In the genomic region with DNA sequence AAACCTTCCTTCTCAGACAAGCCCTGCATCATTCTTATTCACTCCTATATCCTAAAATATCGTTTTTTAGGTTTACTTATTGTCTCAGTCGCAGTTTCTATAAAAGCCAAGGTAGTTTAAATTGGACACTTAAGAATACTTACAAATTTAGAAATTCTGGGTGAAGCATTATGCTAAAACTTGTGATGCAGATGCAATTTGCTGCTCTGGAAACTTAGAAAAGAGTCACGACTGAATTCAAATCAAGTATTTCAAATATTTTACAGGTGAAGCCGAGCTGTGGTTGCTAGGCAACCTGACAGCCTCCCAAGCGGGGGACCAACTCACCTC, we compare ENCODE assay signal across 8 mouse cellular contexts. TPM values are rescaled to one million over a fixed set of nuclear protein-coding genes. Genes with fewer than 3 reads are reported as not detected.
A peak's percentile ranks its signal among the peaks of the same experiment; 100 is the strongest.
DNase-seq lines count a peak whose midpoint lies in the region; ATAC-seq and TF ChIP-seq lines count a peak whose summit lies in the region.

No protein-coding gene starts in this region.

- H3K9me3 ChIP-seq in heart, embryonic 16.5 days (replicated peaks; ENCODE audit: control insufficient read depth, low read length): no peaks in the 10 kb centered on the region
- no peaks in the 10 kb centered on the region for H3K9me3 ChIP-seq in hindbrain, embryonic 12.5 days (replicated peaks)
- H3K9me3 ChIP-seq in midbrain, embryonic 10.5 days (replicated peaks): no peaks in the 10 kb centered on the region

- peaks cover 12% of the 10 kb centered on the region for H3K4me1 ChIP-seq in heart, embryonic 16.5 days (ENCODE audit: control insufficient read depth, insufficient read depth, low read length)
- no peaks in the 10 kb centered on the region; the same call in 1 of the 2 replicates for H3K4me1 ChIP-seq in bone marrow, adult 2 months (ENCODE audit: control insufficient read depth, insufficient read depth, low read length)
- H3K4me1 ChIP-seq in hindbrain, embryonic 12.5 days: peaks cover 33% of the 10 kb centered on the region
- H3K4me1 ChIP-seq in midbrain, embryonic 10.5 days: peaks cover 40% of the 10 kb centered on the region

- H3K4me2 ChIP-seq in heart, embryonic 16.5 days (ENCODE audit: low read depth, low read length): peak overlapping the region; percentile 67
- H3K4me2 ChIP-seq in hindbrain, embryonic 12.5 days (replicated peaks): peak overlapping the region; percentile 43

- no peak for TF ChIP-seq POLR2A in bone marrow, adult 2 months (IDR thresholded peaks at IDR 0.05; ENCODE audit: borderline replicate concordance, control insufficient read depth, low read depth, low read length)

- DNase-seq in heart, adult 9 months (ENCODE audit: low spot score in 2 of 2): no peak
- DNase-seq in midbrain, embryonic 10.5 days (ENCODE audit: low spot score): no peak
- DNase-seq in urinary bladder, postnatal 10 days (ENCODE audit: low spot score): no peak
- no peak for DNase-seq in cerebellum, postnatal 36 days
- DNase-seq in urinary bladder, postnatal 25 days (ENCODE audit: low spot score): no peak

- no peaks in the 10 kb centered on the region for H3K27me3 ChIP-seq in heart, embryonic 16.5 days (ENCODE audit: control insufficient read depth, insufficient read depth, low read length)
- H3K27me3 ChIP-seq in hindbrain, embryonic 12.5 days: no peaks in the 10 kb centered on the region
- no peaks in the 10 kb centered on the region for H3K27me3 ChIP-seq in midbrain, embryonic 10.5 days (ENCODE audit: low read depth, poor library complexity, severe bottlenecking)

- H3K36me3 ChIP-seq in heart, embryonic 16.5 days (ENCODE audit: control insufficient read depth, insufficient read depth): peaks cover 2% of the 10 kb centered on the region; the same call in 1 of the 2 replicates
- H3K36me3 ChIP-seq in hindbrain, embryonic 12.5 days: no peaks in the 10 kb centered on the region
- H3K36me3 ChIP-seq in midbrain, embryonic 10.5 days: peaks cover 14% of the 10 kb centered on the region

- ATAC-seq in heart, embryonic 16.5 days (replicated peaks; ENCODE audit: extremely low read depth, insufficient read depth, low FRiP score): no peak
- no peak for ATAC-seq in hindbrain, embryonic 12.5 days (ENCODE audit: low FRiP score)

- peak overlapping the region; percentile 46; the same call in 1 of the 2 replicates for H3K27ac ChIP-seq in heart, embryonic 16.5 days (ENCODE audit: low read length)
- peak overlapping the region; percentile 7; the same call in 1 of the 2 replicates for H3K27ac ChIP-seq in bone marrow, adult 2 months (ENCODE audit: control insufficient read depth, insufficient read depth, low read depth, low read length, poor library complexity)
- H3K27ac ChIP-seq in hindbrain, embryonic 12.5 days: peak overlapping the region; percentile 82
- peak overlapping the region; percentile 88 for H3K27ac ChIP-seq in midbrain, embryonic 10.5 days (replicated peaks)

- H3K9ac ChIP-seq in heart, embryonic 16.5 days (ENCODE audit: low read length): 0 out of 2 replicates have a peak overlapping the region, but pooled peaks have one; percentile 43
- H3K9ac ChIP-seq in hindbrain, embryonic 12.5 days: no peak overlapping the region

- H3K4me3 ChIP-seq in heart, embryonic 16.5 days (ENCODE audit: low read length): peak overlapping the region; percentile 86
- H3K4me3 ChIP-seq in bone marrow, adult 2 months (replicated peaks; ENCODE audit: control insufficient read depth, low read depth, low read length): peak overlapping the region; percentile 72
- peak overlapping the region; percentile 93 for H3K4me3 ChIP-seq in hindbrain, embryonic 12.5 days
- H3K4me3 ChIP-seq in midbrain, embryonic 10.5 days: peak overlapping the region; percentile 96

- TF ChIP-seq CTCF in bone marrow, adult 2 months (IDR thresholded peaks at IDR 0.05; ENCODE audit: control insufficient read depth, insufficient read depth, low read length): no peak

- 9% methylated on average over 5 of the region's 5 CpGs for WGBS in heart, embryonic 16.5 days
- WGBS in bone marrow, adult 2 months: 8% methylated on average over 5 of the region's 5 CpGs
- WGBS in hindbrain, embryonic 12.5 days: 9% methylated on average over 5 of the region's 5 CpGs
- WGBS in midbrain, embryonic 10.5 days: 13% methylated on average over 5 of the region's 5 CpGs

RNA-seq across cellular contexts. Expression of gene Hmgcs1, which starts 0.5 kb away (rescaled TPM):
- 72.0 and 79.0 TPM in 2 replicates for polyA plus RNA-seq in heart, embryonic 16.5 days (2015; fragmentation: Nextera tagmentation; extraction: Ambion mirVana)
- 6.7 and 14.8 TPM in 2 replicates for polyA plus RNA-seq in bone marrow, adult 2 months (2011; ENCODE audit: insufficient read depth, insufficient read length, low replicate concordance, missing spikeins)
- 415 and 465 TPM in 2 replicates for polyA plus RNA-seq in hindbrain, embryonic 12.5 days (2016; fragmentation: Nextera tagmentation; extraction: Ambion mirVana)
- 404 and 439 TPM in 2 replicates for polyA plus RNA-seq in midbrain, embryonic 10.5 days (2016; fragmentation: Nextera tagmentation; extraction: Ambion mirVana)

Comparison
In these comparisons a context has a peak if more than half of its experiments do, and no peak if none do; other contexts are left out.
1. H3K27ac ChIP-seq: peak in every context shown above with its lines; median percentile 88 in midbrain, embryonic 10.5 days; 82 in hindbrain, embryonic 12.5 days; 46 in heart, embryonic 16.5 days; 7 in bone marrow, adult 2 months.